Mouse (Mus musculus) midbrain, embryonic 16.5 days (tissue): ENCODE results near the gene Susd1. TPM values are rescaled to one million over a fixed set of nuclear protein-coding genes. Genes with fewer than 3 reads are reported as not detected.
A peak's percentile ranks its signal among the peaks of the same experiment; 100 is the strongest.

Experiments
- ATAC-seq: fragments of 200-750 bp; cut with Nextera tagmentation; 2 replicates; pipeline ENCODE4 v1.8.0; 2017; ENCODE audit warnings: moderate TSS enrichment
- H3K27ac ChIP-seq: fragments of 300-500 bp; sonication (generic); 2 replicates; pipeline ENCODE4 v1.5.1; 2014; ENCODE audit warnings: mild to moderate bottlenecking, low read length, mixed read lengths
- H3K27me3 ChIP-seq: fragments of 300-500 bp; sonication (generic); 2 replicates; pipeline ENCODE4 v1.6.1; 2014; ENCODE audit warnings: low read depth, low read length, mixed read lengths; ENCODE audit not compliant: control insufficient read depth, insufficient read depth
- H3K36me3 ChIP-seq: fragments of 300-500 bp; sonication (generic); 2 replicates; pipeline ENCODE4 v1.6.1; 2014; ENCODE audit warnings: mild to moderate bottlenecking, low read length, moderate library complexity, mixed read lengths; ENCODE audit not compliant: control insufficient read depth, insufficient read depth
- H3K4me1 ChIP-seq: fragments of 300-500 bp; sonication (generic); 2 replicates; pipeline ENCODE4 v1.6.1; 2014; ENCODE audit warnings: mild to moderate bottlenecking, low read length, mixed read lengths; ENCODE audit not compliant: control insufficient read depth, insufficient read depth
- H3K4me2 ChIP-seq: fragments of 300-500 bp; sonication (generic); 2 replicates; pipeline ENCODE4 v1.6.1; 2014; ENCODE audit warnings: mild to moderate bottlenecking, low read length, mixed read lengths
- H3K4me3 ChIP-seq: fragments of 300-500 bp; sonication (generic); 2 replicates; pipeline ENCODE4 v1.5.1; 2014; ENCODE audit warnings: low read depth, mild to moderate bottlenecking, low read length, moderate library complexity, mixed read lengths
- H3K9ac ChIP-seq: fragments of 300-500 bp; sonication (generic); 2 replicates; pipeline ENCODE4 v1.6.1; 2014; ENCODE audit warnings: low read depth, low read length, mixed read lengths
- H3K9me3 ChIP-seq: fragments of 300-500 bp; sonication (generic); replicated peaks from 2 replicates; pipeline ENCODE4 v1.6.1; 2014; ENCODE audit warnings: mild to moderate bottlenecking, low read length, mixed read lengths; ENCODE audit not compliant: control insufficient read depth, poor library complexity, severe bottlenecking
- WGBS: fragments of 180-500 bp; shearing (Covaris S2); extraction: QIAGEN DNeasy Blood & Tissue Kit; methylation state at CpG from one replicate; pipeline ENCODE4 v1.1.7; 2014; 5-methylcytosine and 5-hydroxymethylcytosine counted together
- polyA plus RNA-seq: library from polyadenylated mRNA; unstranded; fragments of >200 nt; fragmentation: Nextera tagmentation; extraction: Ambion mirVana; gene quantifications from 2 replicates; pipeline ENCODE4 v1.2.1, GENCODE M21; 2015

Gene Susd1
- polyA plus RNA-seq, 1 experiment from 2014 or later: 2.2 TPM

DNA sequence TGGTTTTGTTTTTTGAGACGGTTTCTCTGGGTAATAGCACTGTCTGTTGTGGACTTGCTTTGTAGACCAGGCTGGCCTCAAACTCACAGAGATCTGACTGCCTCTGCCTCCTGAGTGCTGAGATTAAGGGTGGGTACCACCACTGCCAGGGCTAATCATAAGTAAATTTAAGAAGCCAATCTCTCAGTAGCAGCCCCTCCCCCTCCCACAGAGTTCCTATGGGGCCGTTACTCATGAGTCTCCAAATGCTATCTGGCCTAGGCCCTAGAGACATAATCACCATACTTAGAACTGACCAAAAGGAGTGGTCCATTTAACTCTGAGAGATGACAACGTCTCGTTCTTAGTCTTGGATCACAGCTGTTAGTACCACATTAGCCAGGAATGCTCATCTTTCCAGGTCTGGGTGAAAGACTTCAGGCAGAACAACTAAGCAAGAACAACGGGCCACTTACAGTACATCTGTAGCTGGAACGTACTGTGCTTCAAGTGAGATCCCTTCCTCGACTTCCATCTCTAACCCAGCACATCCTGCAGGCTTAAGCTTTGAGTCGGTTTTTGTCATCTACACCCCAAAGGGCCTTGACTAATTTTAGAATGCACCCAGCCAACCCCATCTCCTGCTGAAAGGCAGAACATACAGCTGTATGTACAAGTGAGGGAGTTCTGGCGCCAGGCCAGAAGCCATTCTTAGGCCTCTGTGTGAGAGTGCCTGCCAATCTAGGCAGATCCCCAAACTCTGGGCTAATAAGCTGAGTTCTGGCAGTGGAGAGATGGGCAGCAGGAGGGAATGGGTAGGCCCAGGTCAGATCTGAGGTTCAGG lies 102.6 kb downstream of the Susd1 start:
- Histone ChIP-seq H3K36me3 (no peaks in the 10 kb centered on the region), H3K9ac (no peak overlapping the region), H3K4me1 (peaks cover 4% of the 10 kb centered on the region), H3K4me2 (no peak overlapping the region), H3K4me3 (no peak overlapping the region), H3K27ac (no peak overlapping the region), H3K27me3 (no peaks in the 10 kb centered on the region), H3K9me3 (no peaks in the 10 kb centered on the region)
- WGBS: 67% methylated on average over 9 of the region's 9 CpGs
- ATAC-seq: no peak

DNA sequence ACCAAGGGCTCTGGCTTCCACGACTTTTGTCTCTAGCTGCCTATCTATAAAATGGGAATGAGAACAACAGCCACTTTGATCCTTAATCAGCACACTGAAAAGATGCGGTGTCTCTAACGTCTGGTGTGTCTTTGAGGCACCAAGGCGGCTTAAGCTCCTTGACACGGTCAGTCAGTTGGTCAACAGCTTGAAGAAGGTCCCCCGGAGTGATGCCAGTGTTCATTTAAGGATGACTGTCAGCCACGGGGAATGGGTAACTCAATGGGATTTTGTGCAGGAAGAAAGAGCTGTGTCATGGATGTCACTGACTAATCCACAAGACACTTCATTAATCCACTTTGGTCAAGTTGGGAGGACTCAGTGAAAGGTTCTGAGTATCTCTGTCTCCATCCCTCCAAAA lies 103.3 kb downstream of the Susd1 start:
- Histone ChIP-seq H3K4me2 (no peak overlapping the region), H3K27me3 (no peaks in the 10 kb centered on the region), H3K9ac (no peak overlapping the region), H3K9me3 (no peaks in the 10 kb centered on the region), H3K4me1 (peaks cover 4% of the 10 kb centered on the region), H3K36me3 (no peaks in the 10 kb centered on the region), H3K27ac (no peak overlapping the region), H3K4me3 (no peak overlapping the region)
- 33% methylated on average over 7 of the region's 7 CpGs for WGBS
- no peak for ATAC-seq

DNA sequence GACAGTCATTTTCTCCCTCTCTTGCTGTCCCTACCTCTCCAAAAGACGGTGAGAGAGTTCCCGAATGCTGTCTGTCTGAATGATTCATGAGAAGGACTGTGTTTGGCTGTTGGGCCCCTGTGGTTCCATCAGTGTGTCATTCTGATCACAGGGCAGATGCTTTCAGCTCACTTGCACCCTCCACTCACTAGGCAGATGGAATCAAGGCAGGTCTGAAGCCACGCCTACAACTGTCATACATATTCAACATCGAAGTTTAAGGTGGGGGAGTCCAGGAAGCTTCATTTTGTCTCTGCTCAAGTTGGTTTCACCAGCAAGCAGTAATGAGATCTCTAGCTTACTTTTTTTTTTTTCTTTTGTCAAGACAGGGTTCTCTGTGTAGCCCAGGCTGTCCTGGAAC lies 104.2 kb downstream of the Susd1 start:
- Histone ChIP-seq H3K4me1 (peaks cover 4% of the 10 kb centered on the region), H3K36me3 (no peaks in the 10 kb centered on the region), H3K4me2 (no peak overlapping the region), H3K4me3 (no peak overlapping the region), H3K9ac (no peak overlapping the region), H3K9me3 (no peaks in the 10 kb centered on the region), H3K27ac (no peak overlapping the region), H3K27me3 (no peaks in the 10 kb centered on the region)
- no peak for ATAC-seq
- 94% methylated on average over 4 of the region's 4 CpGs for WGBS

DNA sequence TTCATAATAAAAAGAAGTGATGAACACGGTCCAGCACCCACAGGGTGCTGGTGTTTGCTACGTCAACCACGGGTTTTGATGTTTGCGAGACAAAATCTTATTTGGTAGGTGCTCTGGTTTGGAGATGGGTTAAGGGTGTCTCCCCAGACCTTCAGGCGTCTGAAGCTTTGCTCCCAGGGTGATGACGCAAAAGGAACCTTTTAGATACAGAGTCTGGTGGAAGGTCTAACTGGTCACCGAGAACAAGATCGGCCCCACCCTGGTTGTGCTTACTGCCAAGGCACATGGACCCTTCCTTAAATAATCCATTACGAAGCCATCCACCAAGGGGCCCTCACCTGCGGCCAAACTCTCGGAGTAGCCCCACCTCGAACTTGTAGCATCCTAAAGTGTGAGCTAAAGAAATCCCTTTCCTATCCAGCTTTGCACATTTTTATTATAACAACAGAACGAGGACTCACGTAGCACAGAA lies 105.0 kb downstream of the Susd1 start:
- H3K9me3 ChIP-seq: no peaks in the 10 kb centered on the region
- no peaks in the 10 kb centered on the region for H3K36me3 ChIP-seq
- H3K27me3 ChIP-seq: no peaks in the 10 kb centered on the region
- peaks cover 4% of the 10 kb centered on the region for H3K4me1 ChIP-seq
- H3K9ac ChIP-seq: no peak overlapping the region
- no peak overlapping the region for H3K4me3 ChIP-seq
- no peak overlapping the region for H3K4me2 ChIP-seq
- no peak for ATAC-seq
- no peak overlapping the region for H3K27ac ChIP-seq
- WGBS: 95% methylated on average over 14 of the region's 14 CpGs

DNA sequence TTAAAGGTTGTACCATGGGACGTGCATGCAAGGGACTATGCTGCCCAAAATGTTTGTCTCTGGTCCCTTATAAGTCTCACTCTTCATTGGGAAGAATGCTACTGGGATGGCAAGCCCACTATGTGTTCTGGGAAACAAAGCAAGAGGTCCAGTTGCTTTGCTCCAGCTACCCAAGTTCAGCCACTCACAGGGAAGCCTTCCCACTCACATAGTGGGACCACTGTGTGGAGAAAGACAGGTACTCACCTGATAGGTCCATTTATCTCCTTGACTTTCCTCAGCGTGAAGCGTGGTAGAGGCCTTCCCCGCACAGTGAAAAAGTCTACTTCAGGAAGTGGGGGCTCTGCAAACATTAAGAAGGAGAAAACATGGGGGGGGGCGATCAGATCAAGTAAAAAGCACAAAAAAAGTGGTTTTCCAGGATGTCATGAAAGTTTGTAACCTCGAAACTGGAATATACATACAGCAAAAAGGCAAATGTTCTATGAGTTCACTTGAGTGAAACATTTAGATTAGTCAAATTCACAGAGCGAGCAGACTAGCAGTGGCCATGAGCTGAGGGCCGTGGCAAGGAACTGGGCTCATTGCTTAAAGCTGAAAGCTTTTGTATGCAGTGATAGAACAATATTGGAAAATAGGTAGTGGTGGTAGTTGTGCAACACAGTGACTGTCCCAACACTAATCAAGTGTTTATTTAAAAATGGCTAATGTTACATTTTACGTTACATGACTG lies 105.6 kb downstream of the Susd1 start:
- Histone ChIP-seq H3K4me1 (peaks cover 4% of the 10 kb centered on the region), H3K36me3 (no peaks in the 10 kb centered on the region), H3K27me3 (no peaks in the 10 kb centered on the region), H3K9me3 (no peaks in the 10 kb centered on the region), H3K9ac (no peak overlapping the region), H3K27ac (no peak overlapping the region), H3K4me2 (no peak overlapping the region), H3K4me3 (no peak overlapping the region)
- no peak for ATAC-seq
- WGBS: 96% methylated on average over 9 of the region's 9 CpGs

DNA sequence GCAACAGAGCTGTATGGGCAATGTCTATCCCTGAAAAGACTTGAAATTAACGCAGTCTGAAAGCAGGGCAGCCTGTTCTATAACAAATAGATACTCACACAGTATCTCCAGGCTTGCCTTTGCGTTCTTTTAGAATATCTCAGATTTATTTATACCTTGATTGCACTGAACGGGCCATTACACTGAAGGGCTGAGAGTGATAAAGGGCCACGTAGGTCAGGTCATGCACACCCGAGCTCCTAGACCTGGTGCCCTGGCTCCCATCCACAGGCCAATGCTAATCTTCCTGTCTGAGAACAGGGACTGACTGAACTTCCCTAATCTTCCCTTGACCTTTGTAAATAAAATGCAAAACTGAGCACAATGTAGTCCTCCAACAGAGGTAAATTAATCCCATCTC lies 106.3 kb downstream of the Susd1 start:
- no peaks in the 10 kb centered on the region for H3K27me3 ChIP-seq
- H3K4me2 ChIP-seq: no peak overlapping the region
- H3K4me3 ChIP-seq: no peak overlapping the region
- no peak for ATAC-seq
- H3K4me1 ChIP-seq: peaks cover 4% of the 10 kb centered on the region
- no peaks in the 10 kb centered on the region for H3K36me3 ChIP-seq
- WGBS: 64% methylated on average over 5 of the region's 5 CpGs
- no peak overlapping the region for H3K27ac ChIP-seq
- no peak overlapping the region for H3K9ac ChIP-seq
- H3K9me3 ChIP-seq: no peaks in the 10 kb centered on the region

DNA sequence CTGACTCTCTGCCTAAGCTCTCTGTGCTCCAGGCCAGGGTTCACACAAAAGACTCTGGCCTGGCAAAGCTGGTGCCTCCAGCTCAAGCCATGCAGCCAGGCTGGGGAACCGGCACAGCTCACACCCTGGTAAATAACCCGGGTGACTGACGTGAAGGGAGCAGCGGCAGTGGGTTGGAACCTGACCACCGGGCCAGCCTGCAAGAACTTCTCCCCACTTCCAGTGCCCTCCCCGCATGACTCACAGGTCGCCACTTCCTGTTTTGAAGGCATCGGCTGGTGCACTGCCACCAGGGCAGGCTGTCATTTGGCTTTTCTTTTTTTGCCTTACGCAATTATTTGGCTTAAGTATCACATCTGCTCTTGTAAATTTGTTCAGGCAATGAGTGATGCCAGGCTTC lies 106.8 kb downstream of the Susd1 start:
- ATAC-seq: peak; percentile 8; the same call in 1 of the 2 replicates
- peaks cover 4% of the 10 kb centered on the region for H3K4me1 ChIP-seq
- H3K4me3 ChIP-seq: no peak overlapping the region
- H3K9me3 ChIP-seq: no peaks in the 10 kb centered on the region
- H3K27me3 ChIP-seq: no peaks in the 10 kb centered on the region
- no peak overlapping the region for H3K27ac ChIP-seq
- 66% methylated on average over 9 of the region's 9 CpGs for WGBS
- no peaks in the 10 kb centered on the region for H3K36me3 ChIP-seq
- no peak overlapping the region for H3K9ac ChIP-seq
- no peak overlapping the region for H3K4me2 ChIP-seq

DNA sequence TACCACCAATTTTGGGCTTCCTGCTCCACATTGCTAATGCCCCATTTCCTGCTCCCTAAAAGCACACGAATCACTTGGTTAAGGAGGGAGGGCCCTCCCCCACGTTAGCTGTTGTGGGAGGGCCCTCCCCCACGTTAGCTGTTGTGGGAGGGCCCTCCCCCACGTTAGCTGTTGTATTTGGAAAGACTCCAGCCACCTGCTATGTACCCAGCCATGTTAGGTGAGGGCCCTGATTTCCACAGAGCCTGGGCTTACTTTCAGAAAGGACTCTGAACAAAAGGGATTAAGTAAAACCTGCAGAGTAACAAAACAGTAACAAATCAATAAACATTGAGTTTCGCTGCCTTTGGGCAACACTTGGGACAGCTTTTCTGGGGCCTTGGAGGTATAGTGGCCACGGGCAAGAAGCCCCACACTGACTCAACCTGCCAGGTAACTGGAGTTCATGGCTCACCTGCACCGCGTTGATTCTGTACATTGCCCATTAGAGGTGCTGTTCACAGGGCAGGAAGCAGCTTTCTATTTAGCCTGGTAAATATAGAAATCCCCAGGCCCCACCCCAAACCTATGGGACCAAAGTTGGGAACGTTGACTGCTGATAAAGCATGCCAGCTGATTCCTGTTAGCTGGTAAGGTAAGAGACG lies 107.3 kb downstream of the Susd1 start:
- no peak for ATAC-seq
- 29% methylated on average over 10 of the region's 10 CpGs for WGBS
- Histone ChIP-seq H3K4me1 (peaks cover 2% of the 10 kb centered on the region), H3K9me3 (no peaks in the 10 kb centered on the region), H3K4me3 (no peak overlapping the region), H3K36me3 (no peaks in the 10 kb centered on the region), H3K9ac (no peak overlapping the region), H3K27ac (no peak overlapping the region), H3K27me3 (no peaks in the 10 kb centered on the region), H3K4me2 (no peak overlapping the region)
